Mouse (Mus musculus) stomach, adult 2 months (tissue): ENCODE data around the gene Rpa1. TPM values are rescaled to one million over a fixed set of nuclear protein-coding genes. Genes with fewer than 3 reads are reported as not detected.

Source experiments
- polyA plus RNA-seq: library from polyadenylated mRNA; depleted of rRNA; stranded (reverse); fragments of >200 nt; gene quantifications from 2 replicates; pipeline ENCODE4 v1.2.3, GENCODE M21; 2012; rRNA removed

The Rpa1 gene
- 5.4 and 6.1 TPM in 2 replicates for polyA plus RNA-seq

DNA sequence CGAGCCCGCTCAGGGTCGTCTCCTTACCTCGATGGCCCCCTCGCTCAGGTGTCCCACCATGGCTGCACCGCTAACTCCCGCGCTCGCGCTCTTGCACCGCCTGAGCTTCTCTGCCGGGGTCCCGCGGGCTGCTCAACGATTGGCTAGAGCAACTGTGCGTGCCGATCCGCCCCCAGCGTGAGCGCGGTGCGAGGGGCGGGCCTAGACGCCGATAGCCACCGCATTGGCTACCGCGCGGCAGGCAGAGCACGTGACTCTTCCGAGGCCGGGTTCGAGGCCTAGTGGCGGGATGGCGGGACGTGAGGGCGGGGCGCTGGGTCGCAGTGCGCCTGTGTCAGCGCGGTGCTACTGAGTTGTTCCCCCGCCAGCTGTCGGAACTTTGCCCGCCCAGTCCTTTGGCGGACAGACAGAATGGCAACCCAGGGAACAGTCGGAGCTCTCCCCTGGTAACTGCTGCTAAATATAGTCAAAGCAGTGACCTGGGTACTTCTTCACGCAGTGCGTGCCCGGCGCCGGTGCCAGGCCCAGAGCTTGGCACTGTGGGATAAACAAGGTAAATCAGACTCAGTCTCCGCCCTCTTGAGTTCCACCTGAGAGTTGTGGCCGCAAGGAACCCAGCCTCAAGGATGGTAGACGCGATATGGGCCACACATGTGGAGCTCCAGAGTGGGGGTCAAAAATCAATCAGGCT lies at the start of gene Rpa1, which contains the start of gene Smyd4:
Rpa1 (minus strand) TSS at position 126 of the 691 bp plus-strand sequence.
Smyd4 (plus strand) TSS at position 235 of the 691 bp plus-strand sequence.

Other genes starting within 250 kb of the Rpa1 start
- 11.7 and 15.2 TPM in 2 replicates for gene Hic1, start 178.8 kb downstream of the Rpa1 start, polyA plus RNA-seq
- 4.6 and 5.3 TPM in 2 replicates for gene Ovca2, start 169.5 kb downstream of the Rpa1 start, polyA plus RNA-seq
- gene Dph1, start 157.1 kb downstream of the Rpa1 start, polyA plus RNA-seq: 18.8 TPM in 2 replicates
- gene Rtn4rl1, start 154.5 kb downstream of the Rpa1 start, polyA plus RNA-seq: 2.8 and 3.7 TPM in 2 replicates
- gene Smyd4, start 109 bp upstream of the Rpa1 start, polyA plus RNA-seq: 1.0 and 1.3 TPM in 2 replicates
- gene Serpinf1, start 74.4 kb upstream of the Rpa1 start, polyA plus RNA-seq: 32.6 and 42.4 TPM in 2 replicates
- 2.5 and 4.4 TPM in 2 replicates for gene Serpinf2, start 91.3 kb upstream of the Rpa1 start, polyA plus RNA-seq
- gene Wdr81, start 106.4 kb upstream of the Rpa1 start, polyA plus RNA-seq: 7.4 TPM in 2 replicates
- 8.6 and 11.8 TPM in 2 replicates for gene Tlcd2, start 113.4 kb upstream of the Rpa1 start, polyA plus RNA-seq
- 13.4 and 21.5 TPM in 2 replicates for gene Prpf8, start 138.5 kb upstream of the Rpa1 start, polyA plus RNA-seq
- gene Rilp, start 161.8 kb upstream of the Rpa1 start, polyA plus RNA-seq: 2.4 and 3.9 TPM in 2 replicates
- 4.1 TPM in 2 replicates for gene Scarf1, start 165.2 kb upstream of the Rpa1 start, polyA plus RNA-seq
- 15.1 and 15.2 TPM in 2 replicates for gene Slc43a2, start 183.4 kb upstream of the Rpa1 start, polyA plus RNA-seq
- gene Pitpna, start 239.8 kb upstream of the Rpa1 start, polyA plus RNA-seq: 38.5 and 62.5 TPM in 2 replicates